Mouse (Mus musculus) cerebellum, adult 2 months (tissue): ENCODE data around the gene Mpdu1.

Experiments
- CTCF ChIP-seq: fragments of 200-500 bp; IDR thresholded peaks from 2 replicates; pipeline ENCODE4 v1.5.1; 2011; ENCODE audit warnings: low read depth, mild to moderate bottlenecking, control low read depth, low read length, moderate library complexity, borderline replicate concordance; ENCODE audit not compliant: insufficient read depth
- POLR2A ChIP-seq: fragments of 200-500 bp; IDR thresholded peaks from 2 replicates; pipeline ENCODE4 v1.6.1; 2011; ENCODE audit warnings: low read length, control low read depth, borderline replicate concordance; ENCODE audit not compliant: insufficient read depth

DNA sequence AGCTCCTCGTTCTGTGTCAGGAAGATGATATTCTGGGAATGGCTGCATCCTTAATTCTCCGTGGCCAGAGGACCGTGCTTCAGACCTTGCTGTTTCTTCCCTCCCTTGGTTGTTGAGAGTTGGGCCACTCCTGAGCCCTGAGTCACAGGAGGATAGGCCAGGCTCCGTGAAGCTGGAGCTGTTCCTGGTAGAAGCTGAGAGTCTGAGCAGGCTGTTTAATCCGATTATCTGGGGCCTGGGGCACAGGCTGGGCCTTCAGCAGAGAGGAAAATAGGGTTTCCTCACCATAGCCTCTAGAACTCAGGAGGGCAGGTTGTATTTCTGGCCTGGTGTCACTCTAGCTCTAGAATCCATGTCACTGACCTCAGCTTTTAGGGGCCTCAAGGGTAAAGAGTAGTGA, 9.0 kb downstream of the Mpdu1 start:
- TF ChIP-seq CTCF (no peak), POLR2A (no peak)
